In genomic region chr6:54997726-54998125, GRCm38 (mm10) we compare ENCODE assay signal across 20 mouse cellular contexts.
"Had no signal": no experiment of that assay in that cellular context is flagged by ENCODE, and none has a peak within 500 bp of the region (broad histone marks: within the 10 kb centered on the region; RNA-seq: fewer than 3 reads in every experiment).

No protein-coding gene starts in this region.

- DNase-seq: layer of hippocampus, adult 9-11 months; left cerebral cortex, postnatal 4 days; liver, embryonic 13.5 days; lung, embryonic 14.5 days; retina, postnatal 1 day; right cerebral cortex, postnatal 25 days; spleen, adult 18-20 months; thymus, postnatal 25 days had no signal

- H3K27ac ChIP-seq: layer of hippocampus, adult 2 months; left cerebral cortex, adult 2 months; limb, embryonic 12.5 days; limb, embryonic 15.5 days; liver, embryonic 13.5 days; macrophage; midbrain, embryonic 12.5 days; midbrain, embryonic 15.5 days; neural tube, embryonic 13.5 days; stomach, embryonic 15.5 days had no signal

- H3K9ac ChIP-seq: limb, embryonic 12.5 days; limb, embryonic 15.5 days; liver, embryonic 13.5 days; lung, embryonic 14.5 days; midbrain, embryonic 12.5 days; midbrain, embryonic 15.5 days; neural tube, embryonic 13.5 days; stomach, embryonic 15.5 days had no signal

- H3K4me3 ChIP-seq: layer of hippocampus, adult 2 months; left cerebral cortex, adult 2 months; limb, embryonic 12.5 days; limb, embryonic 15.5 days; liver, embryonic 13.5 days; midbrain, embryonic 12.5 days; midbrain, embryonic 15.5 days; neural tube, embryonic 13.5 days; stomach, embryonic 15.5 days had no signal

- ATAC-seq: hindbrain, embryonic 16.5 days; intestine, embryonic 16.5 days; lung, postnatal 0 days; midbrain, embryonic 15.5 days had no signal

- H3K36me3 ChIP-seq: limb, embryonic 12.5 days; limb, embryonic 15.5 days; liver, embryonic 13.5 days; midbrain, embryonic 12.5 days; midbrain, embryonic 15.5 days; neural tube, embryonic 13.5 days; stomach, embryonic 15.5 days had no signal

- H3K9me3 ChIP-seq: limb, embryonic 12.5 days; limb, embryonic 15.5 days; liver, embryonic 13.5 days; midbrain, embryonic 12.5 days; midbrain, embryonic 15.5 days; neural tube, embryonic 13.5 days; stomach, embryonic 15.5 days had no signal

- H3K4me1 ChIP-seq: limb, embryonic 12.5 days; limb, embryonic 15.5 days; midbrain, embryonic 12.5 days; midbrain, embryonic 15.5 days; neural tube, embryonic 13.5 days had no signal

- H3K4me2 ChIP-seq: limb, embryonic 12.5 days; limb, embryonic 15.5 days; liver, embryonic 13.5 days; lung, embryonic 14.5 days; midbrain, embryonic 12.5 days; midbrain, embryonic 15.5 days; neural tube, embryonic 13.5 days; stomach, embryonic 15.5 days had no signal

- H3K27me3 ChIP-seq: limb, embryonic 12.5 days; limb, embryonic 15.5 days; midbrain, embryonic 12.5 days; midbrain, embryonic 15.5 days; neural tube, embryonic 13.5 days; stomach, embryonic 15.5 days had no signal
